In the genomic region with DNA sequence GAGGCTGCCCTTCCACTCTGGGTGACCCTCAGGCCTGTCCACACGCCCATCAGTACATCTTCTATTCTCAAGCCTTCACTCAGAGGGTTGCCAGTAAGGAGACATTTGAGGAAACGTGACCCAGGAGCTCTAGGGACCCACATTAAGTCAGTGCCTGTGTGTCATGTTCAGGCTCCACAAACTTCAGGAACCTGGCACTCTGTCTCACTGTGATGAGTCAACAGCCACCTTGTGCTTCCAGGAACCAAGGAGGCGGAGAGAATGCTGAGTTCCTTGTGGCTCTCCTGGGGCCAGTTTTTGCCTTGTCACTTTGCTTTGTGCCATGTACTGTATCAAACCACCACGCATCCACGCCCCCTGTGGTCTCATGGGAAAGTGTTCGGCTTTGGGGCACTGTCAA, we compare ENCODE assay signal across 26 mouse cellular contexts.
DNase-seq lines count a peak whose midpoint lies in the region; ATAC-seq and TF ChIP-seq lines count a peak whose summit lies in the region.
"Had no signal": no experiment of that assay in that cellular context is flagged by ENCODE, and none has a peak within 500 bp of the region (broad histone marks: within the 10 kb centered on the region; RNA-seq: fewer than 3 reads in every experiment).

No protein-coding gene starts in this region.

- 81% methylated on average over 6 of the region's 6 CpGs for WGBS in midbrain, embryonic 11.5 days
- WGBS in midbrain, postnatal 0 days = 76% methylated on average over 6 of the region's 6 CpGs

- no peaks in the 10 kb centered on the region for H3K36me3 ChIP-seq in midbrain, embryonic 11.5 days (ENCODE audit: control insufficient read depth, insufficient read depth, low read length)
- no peaks in the 10 kb centered on the region for H3K36me3 ChIP-seq in midbrain, postnatal 0 days (ENCODE audit: insufficient read depth, low read length)
- H3K36me3 ChIP-seq: forebrain, embryonic 10.5 days; heart, embryonic 10.5 days; heart, embryonic 13.5 days had no signal

- no peak overlapping the region for H3K4me3 ChIP-seq in midbrain, embryonic 11.5 days (ENCODE audit: low read depth, low read length)
- no peak overlapping the region for H3K4me3 ChIP-seq in midbrain, postnatal 0 days (ENCODE audit: low read depth, low read length)
- H3K4me3 ChIP-seq: forebrain, embryonic 10.5 days; forebrain, embryonic 13.5 days; heart, adult 2 months; heart, embryonic 10.5 days; heart, embryonic 13.5 days had no signal

- peak; percentile 56 for DNase-seq in midbrain, embryonic 11.5 days (ENCODE audit: low spot score, missing footprints)
- no peak for DNase-seq in midbrain, postnatal 0 days (ENCODE audit: low spot score)
- peak; percentile 36 for DNase-seq in 3134 (ENCODE audit: extremely low read depth, insufficient read length, low spot score)
- DNase-seq in 3T3-L1 (ENCODE audit: low read depth, low spot score) = peak; percentile 62
- no peak for DNase-seq in Patski (ENCODE audit: low read depth, low spot score)
- DNase-seq in adrenal gland, postnatal 25 days = no peak
- no peak for DNase-seq in gastrocnemius, adult 18-20 months (ENCODE audit: low spot score)
- DNase-seq: adrenal gland, adult 2 months; adrenal gland, postnatal 14 days; cerebellum, adult 18-20 months; cerebellum, adult 9-10 months; cerebellum, postnatal 14 days; gastrocnemius, postnatal 10 days; gastrocnemius, postnatal 36 days; heart, adult 2 months; heart, postnatal 14 days; heart, postnatal 4 days had no signal

- no peaks in the 10 kb centered on the region for H3K9me3 ChIP-seq in midbrain, embryonic 11.5 days (ENCODE audit: control insufficient read depth, low read length)
- H3K9me3 ChIP-seq in midbrain, postnatal 0 days (ENCODE audit: low read length) = no peaks in the 10 kb centered on the region
- H3K9me3 ChIP-seq: forebrain, embryonic 10.5 days; forebrain, embryonic 13.5 days; heart, embryonic 10.5 days; heart, embryonic 13.5 days had no signal

- no peak overlapping the region for H3K4me2 ChIP-seq in midbrain, embryonic 11.5 days
- no peak overlapping the region for H3K4me2 ChIP-seq in midbrain, postnatal 0 days (ENCODE audit: low read depth, low read length, poor library complexity, severe bottlenecking)
- H3K4me2 ChIP-seq: forebrain, embryonic 13.5 days; heart, embryonic 13.5 days; hindbrain, embryonic 14.5 days had no signal

- no peak overlapping the region for H3K9ac ChIP-seq in midbrain, embryonic 11.5 days (ENCODE audit: low read length)
- no peak overlapping the region for H3K9ac ChIP-seq in midbrain, postnatal 0 days (replicated peaks; ENCODE audit: low read length, poor library complexity, severe bottlenecking)
- H3K9ac ChIP-seq: forebrain, embryonic 13.5 days; heart, embryonic 13.5 days; hindbrain, embryonic 14.5 days had no signal

- TF ChIP-seq CTCF in midbrain, postnatal 0 days (IDR thresholded peaks at IDR 0.05) = no peak
- TF ChIP-seq CTCF in Patski (IDR thresholded peaks at IDR 0.05) = no peak

- H3K27me3 ChIP-seq in midbrain, embryonic 11.5 days (ENCODE audit: control insufficient read depth, insufficient read depth, low read length) = no peaks in the 10 kb centered on the region
- no peaks in the 10 kb centered on the region for H3K27me3 ChIP-seq in midbrain, postnatal 0 days (ENCODE audit: insufficient read depth, low read length)
- no peaks in the 10 kb centered on the region for H3K27me3 ChIP-seq in Patski
- H3K27me3 ChIP-seq: forebrain, embryonic 13.5 days had no signal

- CTCF ChIA-PET in Patski (lab: Charles Lee) = no interaction called here

- no peak overlapping the region for H3K27ac ChIP-seq in midbrain, embryonic 11.5 days (ENCODE audit: low read depth, low read length)
- no peak overlapping the region for H3K27ac ChIP-seq in midbrain, postnatal 0 days (ENCODE audit: low read depth, low read length)
- H3K27ac ChIP-seq: forebrain, embryonic 10.5 days; forebrain, embryonic 13.5 days; heart, adult 2 months; heart, embryonic 10.5 days; heart, embryonic 13.5 days; hindbrain, embryonic 14.5 days; hindbrain, postnatal 0 days had no signal

- no peak for ATAC-seq in midbrain, embryonic 11.5 days (ENCODE audit: low FRiP score)
- ATAC-seq in midbrain, postnatal 0 days (ENCODE audit: low FRiP score) = no peak
- ATAC-seq in Patski = peak; percentile 77
- ATAC-seq in CD4-positive, CD25-positive, alpha-beta regulatory T cell, adult 4 months = no peak
- ATAC-seq: forebrain, embryonic 13.5 days; forebrain, embryonic 16.5 days; inflammation-experienced regulatory T-cells, adult 6 months had no signal

- H3K4me1 ChIP-seq in midbrain, embryonic 11.5 days (ENCODE audit: control insufficient read depth, insufficient read depth, low read length) = no peaks in the 10 kb centered on the region
- H3K4me1 ChIP-seq in midbrain, postnatal 0 days (ENCODE audit: insufficient read depth, low read length) = no peaks in the 10 kb centered on the region
- H3K4me1 ChIP-seq: forebrain, embryonic 10.5 days; forebrain, embryonic 13.5 days; heart, embryonic 10.5 days had no signal

- POLR2A ChIA-PET in Patski (lab: Charles Lee) = no interaction called here

- in situ Hi-C loops in Patski (cut with MboI; ENCODE audit: low pct_unique_long_range_greater_than_20kb) = no loop called here

Comparison
In these comparisons a context has a peak if more than half of its experiments do, and no peak if none do; other contexts are left out.
1. DNase-seq: peak in midbrain, embryonic 11.5 days (single experiment), 3134 (single experiment) and 3T3-L1 (single experiment); none in midbrain, postnatal 0 days (single experiment), Patski (single experiment), adrenal gland, postnatal 25 days (single experiment) and gastrocnemius, adult 18-20 months (single experiment).